Mouse (Mus musculus): Measurements from ENCODE around the gene Cubn.

Cubn gene

DNA sequence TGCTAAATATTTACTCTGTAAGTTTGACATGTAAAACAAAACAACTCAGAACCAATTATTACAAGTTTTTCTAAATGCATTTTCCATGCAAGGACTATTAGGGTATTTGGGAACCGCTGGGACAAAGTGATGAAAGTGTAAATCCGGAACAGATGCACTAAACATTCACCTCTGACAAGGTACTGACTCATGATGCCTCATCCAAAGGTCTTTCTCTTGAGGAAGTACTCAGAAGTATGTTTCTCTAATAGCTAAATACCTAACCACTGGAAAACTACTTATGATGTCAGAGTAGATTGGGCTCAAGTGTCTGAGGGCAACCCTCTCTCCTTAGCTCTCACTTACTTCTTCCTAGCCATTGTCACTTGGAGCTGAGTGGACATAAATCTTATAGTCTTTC, 10.9 kb downstream of the Cubn start:
- no peak for DNase-seq

DNA sequence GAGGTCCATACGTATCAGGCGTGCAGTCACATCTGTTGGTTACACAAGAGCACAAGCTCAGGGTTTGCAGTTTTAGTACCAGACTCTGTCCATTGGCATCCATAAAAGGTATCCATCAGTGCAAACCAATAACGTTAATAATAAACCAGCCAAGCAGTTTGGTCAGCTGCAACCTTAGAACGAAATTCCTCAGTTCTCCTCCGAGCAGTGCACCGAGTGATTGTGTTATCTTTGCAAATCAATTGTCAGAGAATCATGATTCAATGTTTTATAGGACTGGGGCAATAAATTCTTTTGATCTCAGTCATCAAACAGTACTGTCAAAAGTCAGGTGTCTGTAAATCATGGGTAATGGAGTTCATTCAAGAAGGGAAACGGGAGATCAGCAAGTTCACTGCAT, 12.4 kb downstream of the Cubn start:
- DNase-seq, result no peak

DNA sequence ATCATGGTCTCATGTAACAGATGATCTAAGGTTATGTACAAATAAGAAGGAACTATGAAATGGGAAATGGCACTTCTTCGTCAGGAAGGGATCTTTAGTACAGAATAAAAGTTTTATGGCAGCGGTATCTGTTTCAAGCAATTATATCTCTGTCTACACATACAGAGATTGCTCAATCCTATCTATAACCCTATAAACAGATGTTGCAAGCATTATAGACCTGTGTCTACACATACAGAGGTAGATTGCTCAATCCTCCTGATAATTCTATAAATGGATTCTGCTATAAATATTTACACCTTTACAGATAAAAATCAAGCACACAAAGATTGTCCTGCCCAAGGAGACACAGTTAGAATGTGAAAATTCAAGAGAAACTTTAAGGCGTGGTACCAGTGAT, 21.5 kb downstream of the Cubn start:
- no peak for DNase-seq

DNA sequence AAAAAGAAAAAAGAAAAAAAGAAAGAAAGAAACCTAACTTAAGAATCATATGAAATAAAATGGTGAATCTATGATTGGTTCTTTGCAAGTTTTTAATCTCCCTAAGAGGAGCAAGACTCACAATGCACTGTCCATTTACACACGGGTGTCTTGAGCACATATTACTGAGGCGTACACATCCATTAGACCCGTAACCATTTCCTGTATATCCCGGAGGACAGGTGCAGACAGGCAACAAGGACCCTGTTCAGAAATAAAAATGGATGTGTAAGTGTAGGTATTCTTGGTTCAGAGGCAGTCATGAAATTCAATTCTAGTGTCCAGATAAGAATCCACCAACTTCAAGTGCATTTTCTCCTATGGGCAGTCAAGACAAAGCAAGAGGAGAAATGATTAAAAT, 22.0 kb downstream of the Cubn start:
- no peak for DNase-seq

DNA sequence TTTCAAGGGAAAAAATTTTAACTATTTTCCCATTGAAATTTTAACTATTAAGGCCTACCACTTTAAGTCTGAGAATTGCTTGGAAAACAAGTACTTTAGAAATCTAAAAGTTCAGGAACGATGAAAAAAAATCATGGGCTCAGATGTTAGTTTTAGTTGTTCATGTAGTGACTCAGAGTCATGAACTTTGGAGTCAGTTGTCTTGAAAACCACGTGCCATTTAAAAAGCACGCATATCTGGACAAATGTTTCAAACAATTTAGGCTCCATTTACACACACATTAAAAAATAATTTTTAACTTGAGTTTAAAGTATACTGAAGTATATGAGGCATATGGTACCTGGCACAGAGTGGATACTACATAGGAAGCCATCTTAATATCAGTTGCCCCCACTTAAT, 24.9 kb downstream of the Cubn start:
- no peak for DNase-seq

DNA sequence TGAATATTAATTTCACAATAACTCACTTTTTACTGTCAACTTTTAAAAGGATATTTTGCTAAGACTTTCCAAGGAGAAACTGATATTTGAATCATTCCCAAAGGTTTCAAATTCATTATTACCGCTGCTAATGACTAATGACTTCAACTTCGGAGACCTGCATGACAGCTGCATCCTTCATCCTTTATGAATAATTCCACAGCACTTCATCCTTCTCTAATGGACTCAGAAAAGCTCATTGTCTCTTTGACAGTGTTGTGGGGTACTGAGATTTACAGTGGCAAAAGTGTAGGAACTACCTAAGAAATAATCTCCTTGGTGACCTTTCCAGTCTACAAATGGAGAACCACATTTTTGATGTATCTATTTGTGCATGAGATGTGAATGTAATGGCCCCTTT, 33.5 kb downstream of the Cubn start:
- DNase-seq, result no peak

DNA sequence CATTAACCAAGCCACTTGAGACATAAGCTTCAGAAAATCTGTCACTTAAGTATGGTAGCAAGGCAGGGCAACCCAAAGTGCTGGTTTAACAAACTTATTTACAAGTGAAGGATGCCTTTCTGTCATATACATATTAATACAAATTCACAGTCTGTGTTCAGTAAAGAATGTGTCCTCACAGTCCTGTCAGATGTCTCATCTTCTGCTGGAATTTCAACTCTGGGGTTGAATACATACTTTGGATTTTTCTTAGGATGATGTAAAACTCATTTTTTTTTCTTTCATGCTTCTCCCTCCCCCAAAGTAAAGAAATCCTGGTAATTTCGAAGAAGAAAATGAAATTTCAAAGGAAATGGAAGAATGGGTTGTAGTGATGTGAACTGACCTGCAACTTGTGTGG, 34.8 kb downstream of the Cubn start:
- no peak for DNase-seq

DNA sequence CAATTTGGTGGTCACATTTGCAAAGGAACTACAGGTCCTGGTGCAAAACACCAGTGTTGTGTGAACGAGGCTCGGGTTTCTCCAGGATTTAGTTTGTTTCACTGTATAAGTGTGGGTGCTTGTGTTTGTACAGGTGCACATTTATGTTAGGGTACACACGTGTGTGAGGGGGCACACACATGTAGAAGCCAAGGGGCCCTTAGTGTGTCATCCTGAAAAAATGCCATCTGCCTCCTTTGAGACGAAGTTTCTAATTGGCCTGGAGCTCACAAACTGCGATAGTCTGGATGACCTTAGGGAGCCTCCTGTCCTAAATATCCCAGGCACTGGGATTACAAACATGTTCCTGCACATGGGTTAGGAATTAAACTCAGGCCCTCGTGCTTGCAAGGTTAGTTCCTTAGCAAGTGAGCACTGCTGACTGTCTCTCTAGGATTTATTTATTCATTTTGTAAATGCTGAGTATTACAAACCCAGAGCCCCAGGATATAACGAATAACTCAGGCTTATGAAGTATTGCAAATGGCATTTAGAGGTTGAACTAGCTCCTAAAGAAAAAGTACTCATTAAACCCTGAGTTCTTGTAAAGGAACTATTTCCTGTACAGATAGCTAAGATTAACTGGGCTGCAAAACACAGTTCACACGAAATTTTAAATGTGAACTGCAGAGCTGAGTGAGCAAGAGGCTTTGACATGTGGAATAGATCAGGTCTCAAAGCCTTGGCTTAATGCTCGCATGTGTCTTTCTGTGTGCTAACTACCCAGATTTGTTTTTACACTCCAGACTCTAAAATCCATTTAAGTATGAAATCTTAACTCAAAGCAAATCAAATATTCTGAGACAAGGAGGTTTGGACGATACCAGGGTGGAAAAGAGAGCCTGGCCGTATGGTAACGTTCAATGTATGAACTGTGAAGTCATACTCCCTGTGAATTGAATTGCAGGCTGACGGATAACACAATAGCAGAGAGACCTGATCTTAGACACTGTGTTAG, 39.8 kb downstream of the Cubn start:
- DNase-seq, result no peak

DNA sequence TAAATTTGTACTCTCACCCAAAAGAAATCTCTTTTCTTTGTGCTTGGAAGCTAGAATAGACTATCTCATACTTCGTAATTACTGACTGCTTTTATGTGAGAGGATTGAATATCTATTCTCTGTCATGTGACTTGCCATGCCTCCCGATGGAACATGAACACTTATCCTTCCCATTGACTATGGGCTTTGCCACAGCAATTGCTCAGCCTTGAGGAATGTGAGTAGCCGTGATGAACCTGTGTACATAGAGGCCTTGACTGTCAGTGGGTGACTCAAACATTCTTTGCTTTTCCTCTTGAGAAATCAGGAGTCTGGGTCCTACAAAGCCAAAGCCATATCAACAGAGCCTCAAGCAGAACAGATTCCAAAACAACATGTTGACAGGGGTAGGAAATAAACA, 40.7 kb downstream of the Cubn start:
- no peak for DNase-seq

DNA sequence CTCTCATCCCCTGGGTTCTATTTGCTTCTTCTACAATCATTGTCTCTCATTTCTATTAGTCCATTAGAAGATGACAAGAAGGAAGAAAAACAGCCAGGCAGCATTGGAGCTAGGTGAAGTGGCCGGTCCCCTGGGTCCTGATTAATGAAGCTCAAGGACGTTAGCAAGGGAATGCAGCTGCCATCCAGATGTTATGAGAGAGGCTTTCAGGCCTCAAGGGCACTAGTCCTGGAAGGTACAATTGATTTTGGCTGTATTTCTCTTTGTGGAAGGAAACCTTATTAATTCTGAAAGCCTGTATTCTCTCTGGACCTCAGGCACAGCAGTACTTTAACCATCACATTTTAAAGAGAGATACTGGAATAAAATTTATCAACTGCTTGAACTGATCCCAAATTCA, 41.1 kb downstream of the Cubn start:
- DNase-seq, result no peak

DNA sequence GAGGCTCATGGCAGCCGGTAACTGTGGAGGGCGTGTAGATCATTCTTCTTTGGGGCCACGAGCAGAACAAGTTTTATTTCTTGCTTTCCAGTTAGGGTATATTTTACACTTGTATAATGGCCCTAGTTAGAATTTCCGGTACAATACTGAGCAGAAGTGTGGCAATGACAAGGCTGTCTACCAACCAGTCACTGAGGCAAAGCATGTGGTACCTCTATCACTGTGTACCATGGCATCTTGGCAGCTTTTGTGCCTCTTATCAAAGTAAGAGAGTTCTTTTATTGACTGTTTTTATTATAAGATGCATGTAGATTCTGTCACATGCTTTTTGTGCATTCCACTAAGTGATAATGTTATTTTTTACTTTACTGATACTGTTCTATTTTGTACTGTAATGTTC, 46.5 kb downstream of the Cubn start:
- no peak for DNase-seq

DNA sequence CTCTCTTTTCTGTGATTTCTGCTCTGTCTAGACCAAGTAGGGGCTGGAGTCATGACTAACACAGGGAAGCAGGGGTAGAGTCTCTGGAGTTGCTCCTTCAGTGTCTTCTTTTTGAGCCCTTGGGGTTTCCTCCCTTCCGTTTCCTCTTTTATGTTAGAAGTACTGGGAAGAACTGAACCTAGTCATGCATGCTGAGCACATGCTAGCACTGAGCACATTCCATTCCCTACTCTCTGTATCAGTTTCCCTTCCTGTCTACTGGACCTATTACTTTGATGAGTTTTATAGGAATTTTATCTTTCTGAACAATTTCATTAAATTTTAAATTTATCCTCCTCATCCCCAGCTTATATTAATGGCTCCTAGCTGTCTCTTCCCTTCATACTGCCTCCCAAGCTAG, 52.6 kb downstream of the Cubn start:
- no peak for DNase-seq

DNA sequence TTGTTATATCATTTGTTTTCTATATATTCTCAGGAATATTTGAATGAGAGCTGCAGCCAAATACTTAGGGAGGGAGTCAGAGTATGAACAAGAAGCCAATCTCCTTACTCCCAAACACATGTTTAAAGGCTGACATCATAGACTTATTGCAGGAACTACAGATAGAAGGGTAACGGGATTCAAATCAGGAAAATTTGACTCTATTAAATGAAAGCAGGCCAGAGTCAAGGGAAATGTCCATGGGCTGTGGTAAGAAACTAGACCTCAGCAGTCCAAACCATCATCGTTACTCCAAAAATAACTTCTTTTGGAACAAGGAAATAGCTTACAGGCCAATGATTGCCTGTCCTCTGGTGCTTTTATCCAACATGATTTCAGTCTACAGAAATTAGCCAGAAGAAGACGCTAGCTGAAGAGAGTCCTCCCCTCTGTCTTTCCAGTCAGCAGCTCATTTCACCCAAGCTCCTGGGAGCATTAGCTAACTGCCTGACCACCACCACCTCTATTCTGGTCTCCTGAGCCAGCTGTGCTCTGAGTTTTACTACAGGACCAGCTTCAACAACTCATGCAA, 53.3 kb downstream of the Cubn start:
- DNase-seq, result no peak

DNA sequence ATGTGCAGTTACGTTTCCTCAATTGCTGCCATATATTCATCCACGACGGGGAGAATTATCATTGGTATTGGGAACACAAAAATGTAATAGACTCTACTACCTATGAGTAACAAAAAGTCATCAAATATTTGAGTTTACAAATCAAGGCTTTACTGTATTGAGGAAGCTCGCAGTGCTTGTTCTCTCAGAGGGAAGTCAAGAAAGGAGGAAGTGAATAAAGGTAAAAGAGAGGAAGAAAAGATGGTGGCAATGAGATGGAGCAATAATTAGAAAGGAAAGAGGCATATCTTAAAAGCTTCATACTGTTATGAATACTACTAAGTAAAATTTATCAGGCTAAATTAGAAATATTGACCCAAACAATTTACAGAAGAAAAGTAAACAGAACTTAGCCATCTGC, 59.6 kb downstream of the Cubn start:
- no peak for DNase-seq

DNA sequence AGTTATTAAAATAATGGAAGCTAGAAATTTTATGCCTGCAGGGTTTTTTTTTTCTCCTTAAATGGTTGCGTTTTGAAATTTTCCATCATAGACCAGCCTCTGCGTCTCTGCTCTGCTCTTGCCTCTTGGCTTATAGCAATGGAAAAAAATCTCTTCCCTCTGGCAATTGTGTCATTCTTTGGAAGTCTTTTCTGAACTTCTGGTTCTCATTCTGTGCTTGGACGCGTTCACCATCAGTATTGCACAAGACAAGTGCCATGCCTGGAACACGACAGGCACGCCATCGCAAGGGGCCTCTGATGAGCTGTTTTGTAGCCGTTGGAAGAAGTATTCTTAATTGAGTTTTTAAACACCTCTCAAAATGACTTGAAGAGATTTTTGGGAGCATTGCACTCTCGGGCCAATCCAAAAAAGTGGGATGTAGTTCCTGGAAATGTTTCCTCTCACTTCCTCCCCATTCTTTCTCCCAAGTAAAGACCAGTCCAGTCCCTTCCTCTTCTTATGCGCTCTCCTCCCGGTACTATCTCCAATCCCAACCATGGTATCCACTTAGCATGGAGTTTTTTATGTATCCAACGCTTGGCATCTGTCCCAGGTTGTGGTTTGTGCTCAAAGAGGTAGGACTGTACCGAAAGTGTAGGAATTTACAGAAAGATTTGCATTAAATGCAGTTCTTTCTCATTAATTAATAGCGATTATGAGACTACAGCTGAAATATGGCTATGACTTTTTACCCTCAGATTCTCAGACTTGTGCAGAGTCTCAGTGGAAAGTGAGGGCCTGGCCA, 69.4 kb downstream of the Cubn start:
- DNase-seq, result no peak

DNA sequence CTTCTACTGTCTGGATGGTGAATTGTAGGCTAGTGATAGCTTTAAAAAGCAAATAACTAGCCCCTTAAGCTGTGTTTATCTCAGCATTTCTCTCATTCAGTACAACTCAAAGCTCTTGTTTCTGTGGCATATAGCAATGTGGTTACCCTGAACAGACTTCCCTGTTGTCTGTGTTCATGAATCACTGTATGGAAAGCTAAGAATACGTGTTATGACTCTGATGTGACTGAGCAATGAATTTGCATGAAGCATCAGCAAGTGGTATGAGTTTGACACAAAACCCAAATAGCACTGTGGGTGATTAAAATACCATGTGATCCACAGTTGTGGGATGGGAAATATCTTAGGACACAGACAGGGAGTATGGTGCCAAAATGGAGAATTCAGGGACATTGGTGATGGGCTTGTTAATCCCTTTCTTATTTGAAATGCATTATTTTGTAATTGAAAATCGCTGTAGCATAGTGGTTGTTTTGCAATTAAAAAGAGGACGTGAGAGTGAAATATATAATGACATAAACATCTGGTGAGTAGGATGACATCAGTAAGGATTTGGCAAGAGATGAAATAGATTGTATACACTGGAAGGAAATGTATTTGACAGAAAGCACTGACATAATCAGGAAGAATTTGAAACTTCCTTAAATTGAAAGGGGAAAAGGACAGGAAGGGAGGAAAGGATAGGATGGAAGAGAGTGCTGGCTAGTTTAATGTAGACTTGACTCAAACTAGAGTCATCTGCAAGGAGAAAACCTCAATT, 74.7 kb downstream of the Cubn start:
- no peak for DNase-seq

DNA sequence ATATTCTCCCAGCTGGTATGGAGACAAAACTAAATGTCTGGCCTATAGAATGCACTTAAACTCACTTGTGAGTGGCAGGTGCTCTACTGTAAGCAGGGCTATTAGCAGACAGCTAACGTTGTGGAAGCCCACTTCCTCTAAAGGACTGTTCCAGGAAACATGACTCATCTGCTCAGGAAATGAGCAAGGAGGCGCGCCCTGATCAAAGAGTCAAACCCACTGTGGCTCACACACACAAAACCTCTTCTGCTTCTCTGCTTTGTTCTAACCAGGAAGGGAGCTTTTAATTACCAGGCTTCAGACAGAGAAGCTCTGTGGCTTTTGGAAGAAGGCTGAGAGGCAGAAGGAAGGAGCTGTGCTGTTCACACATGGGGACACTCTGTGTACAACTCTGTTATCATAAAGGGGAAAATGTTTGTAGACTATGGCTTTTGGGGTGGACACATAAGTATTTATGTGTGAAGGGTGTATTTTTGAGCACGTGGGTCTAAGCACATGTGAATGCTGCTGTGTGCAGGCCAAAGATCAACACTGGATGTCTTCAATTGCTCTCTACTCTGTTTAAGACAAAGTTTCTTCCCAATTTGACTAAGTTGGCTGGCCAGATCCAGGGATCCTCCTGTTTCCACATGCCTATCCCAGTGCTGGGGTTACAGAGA, 78.0 kb downstream of the Cubn start:
- no peak for DNase-seq

DNA sequence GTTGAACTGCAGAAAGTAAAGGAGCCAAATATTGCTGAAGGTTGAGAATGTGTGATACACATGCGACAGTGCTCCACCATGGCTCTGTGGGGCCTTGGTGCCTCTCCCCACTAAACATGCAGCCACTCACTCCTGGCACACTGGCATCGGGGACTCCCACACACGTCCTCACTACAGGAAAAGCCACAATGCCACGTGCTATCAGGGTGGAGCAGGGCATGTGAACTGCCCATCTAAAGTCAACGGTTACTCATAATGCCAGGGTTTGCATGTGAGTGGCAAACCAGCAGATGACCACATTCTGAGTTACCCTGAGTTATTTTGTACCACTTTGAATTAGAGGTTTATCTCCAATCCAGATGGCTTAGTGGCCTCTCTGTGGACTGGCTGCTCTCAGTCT, 81.0 kb downstream of the Cubn start:
- no peak for DNase-seq

DNA sequence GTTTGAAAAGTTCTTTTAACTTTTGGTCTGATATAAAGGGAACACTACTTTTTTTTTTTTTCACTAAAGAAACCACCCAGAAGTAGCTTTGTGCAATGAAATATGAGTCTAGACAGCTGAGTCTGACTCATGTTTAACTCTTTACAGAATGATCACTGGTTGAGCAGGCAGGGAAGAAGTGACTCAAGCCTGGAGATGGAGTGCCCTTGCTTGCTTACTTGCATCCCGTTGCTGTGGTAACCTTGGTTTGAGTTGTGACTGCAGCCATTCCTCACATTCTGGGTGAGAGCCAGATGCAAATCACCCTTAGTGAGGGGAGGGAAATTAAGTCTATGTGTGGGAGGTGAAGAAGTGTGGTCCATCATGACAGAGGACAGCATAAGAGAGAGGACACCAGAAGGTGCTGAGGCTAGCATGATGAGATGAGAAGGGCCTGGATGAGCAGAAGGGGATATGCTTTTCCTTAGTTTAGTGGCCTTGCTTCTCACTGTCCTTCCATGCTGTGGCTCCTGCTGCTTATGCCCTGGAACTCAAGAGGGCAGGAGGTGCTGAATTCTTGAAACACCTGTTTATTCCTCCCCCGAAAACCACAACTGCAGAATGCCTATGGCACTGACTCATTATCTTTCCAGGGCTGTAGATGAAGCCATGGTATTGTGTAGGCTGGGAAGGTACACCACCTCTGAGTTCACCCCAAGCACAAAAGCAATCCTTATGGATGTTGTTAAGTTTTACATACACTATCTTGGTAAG, 81.7 kb downstream of the Cubn start:
- no peak for DNase-seq

DNA sequence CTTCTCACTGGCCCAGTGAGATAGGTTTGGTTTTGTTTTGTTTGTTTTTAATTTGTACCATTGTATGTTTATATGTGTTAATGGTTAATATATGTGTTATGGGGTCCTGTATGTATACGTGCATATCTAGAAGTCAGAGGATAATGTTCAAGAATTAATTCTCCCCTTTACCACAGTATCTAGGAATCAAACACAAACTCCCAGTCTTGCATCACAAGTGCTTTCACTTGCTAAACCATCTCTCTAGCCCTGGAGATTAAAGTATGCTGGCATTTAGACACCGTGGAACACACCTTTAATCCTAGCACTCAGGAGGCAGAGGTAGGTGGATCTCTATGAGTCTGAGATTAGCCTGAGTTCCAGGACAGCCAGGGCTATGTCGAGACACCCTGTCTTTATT, 83.3 kb downstream of the Cubn start:
- no peak for DNase-seq

DNA sequence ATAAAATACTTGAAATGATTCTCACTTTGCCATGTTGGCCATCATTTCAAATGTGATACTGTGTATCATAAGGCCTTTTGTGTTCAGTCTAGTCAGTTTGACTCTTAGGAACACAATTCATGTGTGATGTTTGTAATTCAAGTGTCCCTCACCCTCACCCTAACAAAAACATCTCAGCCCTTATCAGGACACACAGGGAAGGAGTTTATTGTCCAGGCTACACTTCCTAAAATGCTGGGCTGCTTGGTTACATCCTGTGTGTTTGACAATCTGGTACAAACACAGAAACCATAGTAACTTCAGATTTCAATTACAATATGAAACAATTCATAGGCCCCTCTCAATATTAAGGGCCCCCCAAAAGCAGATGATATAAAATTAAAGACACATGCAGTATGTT, 83.9 kb downstream of the Cubn start:
- no peak for DNase-seq

DNA sequence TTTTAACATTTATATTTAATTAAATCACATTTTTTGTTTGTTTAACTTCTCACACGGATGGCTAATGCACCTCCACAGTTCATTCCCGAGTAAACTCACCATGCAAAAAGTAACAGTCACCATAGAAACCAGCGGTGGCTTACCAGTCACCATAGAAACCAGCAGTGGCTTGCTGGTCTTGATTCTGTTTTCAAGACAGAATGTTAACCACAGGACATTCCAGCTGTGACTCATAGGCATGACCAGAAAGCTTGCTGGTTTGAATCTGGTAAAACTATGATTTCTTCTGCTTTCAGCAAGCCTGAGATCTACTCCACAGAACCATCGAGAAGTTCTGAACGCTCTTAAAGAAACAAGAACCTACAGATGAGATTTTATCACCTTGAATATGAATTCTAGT, 84.3 kb downstream of the Cubn start:
- DNase-seq, result no peak
